Mouse (Mus musculus) heart, postnatal 0 days (tissue): ENCODE measurements at regions not wholly inside any gene's neighbourhood (a gene's known extent, or its start where the extent isn't known, plus 50 kb on each side); places are given as distances from the start of the nearest gene placed in this dataset.

Source experiments
- CTCF ChIP-seq: IDR thresholded peaks from 2 replicates; pipeline ENCODE4 v1.5.1; 2016; ENCODE audit warnings: antibody characterized with exemption, control low read depth, low read depth
- EP300 ChIP-seq: IDR thresholded peaks from 2 replicates; pipeline ENCODE4 v1.6.1; 2016; ENCODE audit warnings: antibody characterized with exemption, low read depth

GRCm38 (mm10) chr10:96309766-96310165 is 173.4 kb downstream of the Gm5426 start:
- TF ChIP-seq CTCF (no peak), EP300 (no peak)
